Comparison of ENCODE assay signal across 9 mouse cellular contexts in genomic region chr17:31067051-31067450, GRCm38 (mm10). TPM values are rescaled to one million over a fixed set of nuclear protein-coding genes. Genes with fewer than 3 reads are reported as not detected.
DNase-seq lines count a peak whose midpoint lies in the region; ATAC-seq lines count a peak whose summit lies in the region.
"Had no signal": no experiment of that assay in that cellular context is flagged by ENCODE, and none has a peak within 500 bp of the region (broad histone marks: within the 10 kb centered on the region; RNA-seq: fewer than 3 reads in every experiment).

No protein-coding gene starts in this region.

- H3K4me1 ChIP-seq in forebrain, embryonic 10.5 days, result peaks cover 44% of the 10 kb centered on the region
- peaks cover 22% of the 10 kb centered on the region for H3K4me1 ChIP-seq in forebrain, embryonic 16.5 days (replicated peaks; ENCODE audit: control insufficient read depth, insufficient read depth, low read length)

- H3K36me3 ChIP-seq in forebrain, embryonic 10.5 days (replicated peaks), result no peaks in the 10 kb centered on the region
- H3K36me3 ChIP-seq in forebrain, embryonic 16.5 days (ENCODE audit: control insufficient read depth, insufficient read depth), result no peaks in the 10 kb centered on the region

- no peak overlapping the region for H3K4me2 ChIP-seq in forebrain, embryonic 16.5 days (ENCODE audit: low read length)
- H3K4me2 ChIP-seq: neural tube, embryonic 12.5 days had no signal

- H3K27ac ChIP-seq in forebrain, embryonic 10.5 days, result 0 out of 2 replicates have a peak overlapping the region, but pooled peaks have one; percentile 8
- no peak overlapping the region for H3K27ac ChIP-seq in forebrain, embryonic 16.5 days (ENCODE audit: low read length)
- H3K27ac ChIP-seq: neural tube, embryonic 12.5 days had no signal

- no peak overlapping the region for H3K9ac ChIP-seq in forebrain, embryonic 16.5 days (replicated peaks; ENCODE audit: low read depth, low read length)
- H3K9ac ChIP-seq: neural tube, embryonic 12.5 days had no signal

- DNase-seq in forebrain, embryonic 10.5 days (ENCODE audit: extremely low spot score, low spot score), result no peak
- peak; percentile 46 for DNase-seq in lung, postnatal 36 days
- DNase-seq in lung, postnatal 4 days, result no peak
- DNase-seq in heart, postnatal 4 days, result peak; percentile 40
- peak; percentile 84 for DNase-seq in thymus, postnatal 0 days (ENCODE audit: low spot score)
- DNase-seq in adrenal gland, postnatal 14 days, result no peak
- no peak for DNase-seq in kidney, adult 11 months

- no peaks in the 10 kb centered on the region; the same call in 1 of the 2 replicates for H3K27me3 ChIP-seq in forebrain, embryonic 10.5 days (ENCODE audit: poor library complexity, severe bottlenecking)
- no peaks in the 10 kb centered on the region for H3K27me3 ChIP-seq in forebrain, embryonic 16.5 days (replicated peaks; ENCODE audit: control insufficient read depth, insufficient read depth, low read length)
- H3K27me3 ChIP-seq: neural tube, embryonic 12.5 days had no signal

- no peaks in the 10 kb centered on the region for H3K9me3 ChIP-seq in forebrain, embryonic 10.5 days
- no peaks in the 10 kb centered on the region for H3K9me3 ChIP-seq in forebrain, embryonic 16.5 days (ENCODE audit: control insufficient read depth, low read length)
- H3K9me3 ChIP-seq: neural tube, embryonic 12.5 days had no signal

- 89% methylated on average over 11 of the region's 11 CpGs for WGBS in forebrain, embryonic 10.5 days
- 92% methylated on average over 11 of the region's 11 CpGs for WGBS in forebrain, embryonic 16.5 days

- H3K4me3 ChIP-seq in forebrain, embryonic 10.5 days, result no peak overlapping the region
- H3K4me3 ChIP-seq in forebrain, embryonic 16.5 days (replicated peaks; ENCODE audit: low read length), result no peak overlapping the region
- H3K4me3 ChIP-seq: neural tube, embryonic 12.5 days had no signal

- no peak for ATAC-seq in forebrain, embryonic 16.5 days

RNA-seq across cellular contexts. Expression of gene Abcg1, which starts 9.6 kb away (rescaled TPM):
- polyA plus RNA-seq in forebrain, embryonic 10.5 days (2016; fragmentation: Nextera tagmentation; extraction: Ambion mirVana), result 6.7 and 7.9 TPM in 2 replicates
- polyA plus RNA-seq in forebrain, embryonic 16.5 days (2015; fragmentation: Nextera tagmentation; extraction: Ambion mirVana), result 19.3 and 20.4 TPM in 2 replicates
- total RNA-seq in heart, postnatal 4 days (2021), result 1 to 10 TPM; 5.3 to 7.8 TPM
- polyA plus RNA-seq in thymus, postnatal 0 days (2015; fragmentation: Nextera tagmentation; extraction: Ambion mirVana), result 36.7 and 49.0 TPM in 2 replicates
- 11.7 and 21.9 TPM in 2 replicates for total RNA-seq in adrenal gland, postnatal 14 days (2021)

Comparison
In these comparisons a context has a peak if more than half of its experiments do, and no peak if none do; other contexts are left out.
1. DNase-seq: peak in lung, postnatal 36 days (single experiment), heart, postnatal 4 days (single experiment) and thymus, postnatal 0 days (single experiment); none in forebrain, embryonic 10.5 days (single experiment), lung, postnatal 4 days (0 of 2), adrenal gland, postnatal 14 days (single experiment) and kidney, adult 11 months (single experiment).